Mouse (Mus musculus) lung, postnatal 25 days (tissue): ENCODE results near the gene Zfp609.
"Not testable (repeated sequence)": the region's sequence is repeated elsewhere in the genome, so short reads cannot be mapped to it uniquely, and the experiment has no call there.

Source experiments
- DNase-seq: peaks from one replicate; pipeline ENCODE4 v3.0.0; 2022; ENCODE audit warnings: low spot score

Gene Zfp609

DNA sequence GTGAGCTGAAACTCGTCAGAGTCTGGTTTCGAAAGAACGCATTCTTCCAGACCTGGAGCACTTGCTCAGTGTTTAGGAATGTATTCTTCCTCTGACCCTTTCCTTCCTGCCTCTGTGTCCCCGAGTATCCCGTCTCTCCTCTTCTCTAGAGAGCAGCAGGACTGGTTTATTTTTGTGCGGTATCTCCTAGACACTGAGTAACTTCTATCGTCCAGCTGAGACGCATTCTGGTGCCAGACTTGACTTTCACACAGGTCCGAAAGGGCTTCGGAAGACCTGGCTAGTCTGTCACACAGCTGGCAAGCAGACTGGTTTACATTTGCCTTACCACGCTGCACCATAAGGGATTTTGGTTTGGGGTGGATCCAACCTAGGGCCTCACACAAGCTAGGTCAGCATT, 154.4 kb downstream of the Zfp609 start:
- DNase-seq = no peak

DNA sequence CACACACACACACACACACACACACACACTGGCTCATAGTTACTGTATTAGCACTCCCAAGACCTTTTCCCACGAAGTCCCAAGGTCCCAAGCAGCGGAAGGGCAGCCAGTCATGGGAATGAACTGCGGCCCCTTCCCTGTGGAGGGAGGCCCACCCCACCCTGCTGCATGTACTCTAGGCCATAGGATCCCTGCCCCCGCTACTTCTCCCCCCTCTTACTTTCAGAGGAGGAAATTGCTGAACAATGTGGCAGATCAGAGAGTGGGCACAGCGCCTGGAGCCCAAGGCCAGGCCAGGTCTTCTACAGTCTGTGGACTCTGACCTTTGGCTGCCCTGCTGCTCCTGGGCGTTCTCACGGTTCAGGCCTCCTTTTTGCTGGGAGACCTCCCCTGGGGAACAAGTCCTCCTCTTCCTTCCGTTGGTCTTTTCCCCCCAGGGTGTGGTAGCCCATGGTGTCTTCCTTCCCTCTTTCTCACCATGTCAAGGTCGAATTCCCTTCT, 155.9 kb downstream of the Zfp609 start:
- peak; percentile 82 for DNase-seq

DNA sequence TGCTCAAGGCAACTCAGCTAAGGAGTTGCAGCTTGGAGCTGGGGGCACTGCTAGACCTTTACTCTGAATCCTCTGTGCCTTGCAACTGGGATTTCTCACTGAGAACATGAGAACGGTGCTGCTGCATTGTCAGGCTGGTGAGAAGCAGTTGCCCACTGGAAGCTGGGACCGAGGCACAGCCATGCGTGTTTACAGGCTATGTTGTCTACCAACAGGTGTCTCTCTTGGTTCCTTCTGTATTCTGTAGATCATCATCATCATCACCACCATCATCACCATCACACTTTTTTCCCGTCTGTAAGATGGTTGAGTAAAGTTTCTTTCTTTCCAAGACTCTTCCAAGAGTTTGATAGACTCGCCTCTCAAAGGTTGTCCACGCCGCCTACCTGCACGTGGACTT, 159.7 kb downstream of the Zfp609 start, which contains the start of gene Oaz2:
Oaz2 (plus strand) TSS at position 301 of the 400 bp plus-strand sequence.
- no peak for DNase-seq

DNA sequence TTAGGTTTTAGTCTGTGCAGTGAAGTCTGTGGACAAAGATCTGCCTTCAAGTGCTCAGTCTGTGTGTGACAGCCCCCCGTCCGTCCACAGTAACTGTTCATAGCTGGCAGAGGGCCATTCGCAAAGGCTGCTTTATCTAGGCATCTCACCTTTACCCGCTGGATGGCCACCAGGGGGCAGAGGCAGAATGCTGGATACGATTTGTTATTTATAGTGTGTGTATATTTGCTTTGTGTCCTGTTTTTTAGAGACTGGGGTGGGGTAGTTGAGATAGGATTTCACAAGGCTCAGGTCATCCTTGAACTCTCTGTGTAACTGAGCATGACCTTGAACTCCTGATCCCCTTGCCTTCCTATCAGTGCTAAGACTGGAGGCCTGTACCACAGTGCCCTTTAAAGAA, 161.3 kb downstream of the Zfp609 start:
- peak; percentile 80 for DNase-seq

DNA sequence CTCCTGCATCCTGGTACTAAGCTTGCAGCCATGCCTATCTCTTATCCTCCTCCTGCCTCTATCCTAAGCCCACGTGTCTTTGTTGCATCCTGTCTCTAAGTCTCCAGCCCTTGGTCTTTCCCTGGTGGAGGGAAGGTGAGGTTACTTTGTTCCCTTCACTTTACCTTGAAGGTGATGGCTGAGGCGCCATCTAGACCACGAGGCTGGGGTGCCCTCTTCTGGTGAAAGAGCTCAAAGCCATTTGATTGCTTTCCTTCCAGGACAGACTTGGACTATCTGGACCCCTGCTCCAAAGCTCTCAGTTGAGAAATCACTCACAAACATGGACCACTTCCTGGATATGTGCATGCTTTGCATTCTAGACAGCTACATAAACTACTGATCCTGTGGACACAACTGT, 163.2 kb downstream of the Zfp609 start:
- peak; percentile 62 for DNase-seq

DNA sequence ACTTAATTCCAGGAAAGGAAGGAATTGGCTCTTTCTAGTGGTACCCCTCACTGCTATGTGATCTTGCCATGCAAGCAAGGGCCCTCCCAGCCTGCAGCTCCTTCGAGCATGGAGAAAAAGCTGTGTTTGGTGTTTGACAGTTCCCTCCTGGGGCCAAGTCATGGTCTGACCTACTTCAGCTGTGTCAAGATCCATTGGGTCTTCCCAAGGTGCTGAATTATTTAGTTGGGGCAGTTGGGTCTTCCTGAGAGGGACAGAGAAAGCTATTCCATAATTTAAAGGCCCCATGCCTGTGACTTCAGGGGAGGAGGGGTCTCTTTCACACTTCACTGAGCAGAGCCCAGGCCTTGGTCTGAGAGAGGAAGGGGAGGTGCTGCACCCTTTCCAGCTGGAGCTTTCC, 165.9 kb downstream of the Zfp609 start:
- no peak for DNase-seq

DNA sequence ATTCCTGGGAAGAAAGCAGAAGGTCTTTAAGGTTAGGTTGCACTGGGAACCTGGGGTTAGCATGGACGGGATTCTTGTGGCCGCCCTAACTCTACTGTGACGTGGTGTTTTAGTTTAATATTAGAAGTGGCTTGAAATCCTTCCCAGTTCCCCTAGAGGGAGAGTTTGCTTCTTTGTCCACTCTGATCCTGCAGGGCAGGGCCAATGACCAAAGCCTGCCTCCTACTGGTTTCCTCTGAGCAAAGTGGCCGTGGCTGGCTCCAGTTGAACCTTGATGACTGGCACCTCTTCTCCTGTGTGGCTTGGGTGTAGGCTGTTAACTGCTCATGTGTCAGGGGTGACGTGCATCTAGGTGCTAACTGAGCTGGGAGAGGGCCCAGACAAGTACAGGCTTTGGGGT, 166.3 kb downstream of the Zfp609 start:
- DNase-seq = no peak

DNA sequence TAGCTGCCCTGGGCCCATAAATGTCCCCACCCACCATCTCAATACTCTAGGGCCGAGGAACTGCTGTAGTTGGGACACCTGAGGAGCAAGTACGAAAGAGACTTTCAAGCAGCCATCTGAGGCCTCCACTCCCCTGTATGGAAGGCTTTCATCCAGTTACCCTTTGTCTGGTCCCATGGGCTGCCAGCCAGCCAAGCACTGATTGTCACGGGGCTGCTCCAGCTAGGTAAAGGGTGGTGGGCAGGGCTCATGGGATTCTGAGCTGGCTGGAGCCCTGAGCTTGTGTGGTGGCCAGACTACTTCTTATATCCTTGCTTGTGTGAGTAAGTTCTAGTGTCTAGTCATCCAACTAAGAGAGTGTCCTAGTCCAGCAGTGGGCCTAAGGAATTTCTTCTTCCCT, 170.1 kb downstream of the Zfp609 start:
- DNase-seq = no peak

DNA sequence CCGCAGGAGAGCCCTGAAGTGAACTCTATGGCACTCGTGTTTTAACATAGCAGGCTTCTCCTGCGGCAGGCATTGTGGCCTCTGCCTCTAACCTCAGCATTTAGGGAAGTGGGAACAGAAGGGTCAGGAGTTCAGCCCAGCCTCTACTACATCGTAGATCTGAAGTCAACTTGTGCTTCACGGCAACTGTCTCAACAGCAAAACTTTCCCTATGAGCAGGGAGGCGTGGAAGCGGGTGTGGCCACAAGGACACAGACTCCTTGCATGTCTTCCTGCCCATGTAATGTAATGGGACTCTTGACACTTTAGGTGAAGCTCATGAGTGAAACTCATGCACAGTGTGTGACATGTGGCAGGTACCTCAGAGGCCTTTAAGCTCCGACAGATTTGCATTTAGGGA, 171.8 kb downstream of the Zfp609 start:
- no peak for DNase-seq

DNA sequence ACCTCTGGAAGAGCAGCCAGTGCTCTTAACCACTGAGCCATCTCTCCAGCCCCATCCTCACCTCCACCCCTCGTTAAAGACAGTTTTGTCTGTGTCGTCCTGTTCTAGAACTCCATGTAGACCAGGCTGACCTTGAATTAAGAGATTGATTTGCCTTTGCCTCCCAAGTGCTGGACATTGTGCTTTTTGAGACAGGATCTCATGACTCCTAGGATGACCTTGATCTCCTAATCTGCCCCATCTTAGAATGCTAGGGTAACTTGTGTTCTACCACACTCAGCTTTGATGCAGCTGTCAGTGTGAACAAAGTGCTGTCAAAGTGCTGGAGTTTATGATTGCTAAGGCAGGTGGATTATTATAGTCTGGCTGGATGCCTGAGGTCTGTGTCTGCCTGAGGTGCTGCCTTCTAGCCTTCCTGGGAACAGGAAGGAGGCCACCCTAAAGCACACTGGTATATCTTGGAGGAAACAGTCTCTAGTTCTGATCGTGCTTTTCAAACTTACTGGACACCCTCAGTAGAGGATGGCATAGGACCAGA, 172.6 kb downstream of the Zfp609 start:
- DNase-seq = no peak

DNA sequence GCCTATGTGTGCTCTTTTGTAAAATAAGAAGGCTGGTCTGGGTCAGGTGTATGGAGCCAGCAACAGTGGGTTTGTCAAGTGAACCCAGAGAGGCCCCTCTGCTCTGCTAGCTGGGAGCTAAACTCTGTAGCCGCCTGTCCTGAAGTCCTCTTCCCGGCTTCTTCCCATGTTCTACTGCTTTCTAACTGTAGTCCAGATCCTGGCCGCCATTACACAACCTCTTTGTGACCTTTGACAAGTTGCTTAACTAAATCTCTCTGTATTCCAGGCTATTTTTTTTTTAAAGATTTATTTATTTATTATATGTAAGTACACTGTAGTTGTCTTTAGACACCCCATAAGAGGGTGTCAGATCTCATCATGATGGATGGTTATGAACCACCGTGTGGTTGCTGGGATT, 173.6 kb downstream of the Zfp609 start:
- no peak for DNase-seq

DNA sequence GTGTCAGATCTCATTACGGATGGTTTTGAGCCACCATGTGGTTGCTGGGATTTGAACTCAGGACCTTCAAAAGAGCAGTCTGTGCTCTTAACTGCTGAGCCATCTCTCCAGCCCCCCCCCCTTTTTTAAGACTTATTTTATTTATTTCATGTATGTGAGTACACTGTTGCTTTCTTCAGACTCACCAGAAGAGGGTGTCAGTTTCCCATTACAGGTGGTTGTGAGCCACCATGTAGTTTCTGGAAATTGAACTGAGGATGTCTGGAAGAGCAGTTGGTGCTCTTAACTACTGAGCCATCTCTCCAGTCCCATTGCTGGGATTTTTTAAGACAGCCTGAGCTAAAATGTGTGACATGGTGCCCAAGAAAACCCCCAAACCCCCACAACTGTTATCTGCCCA, 175.4 kb downstream of the Zfp609 start:
- DNase-seq = not testable (repeated sequence)

DNA sequence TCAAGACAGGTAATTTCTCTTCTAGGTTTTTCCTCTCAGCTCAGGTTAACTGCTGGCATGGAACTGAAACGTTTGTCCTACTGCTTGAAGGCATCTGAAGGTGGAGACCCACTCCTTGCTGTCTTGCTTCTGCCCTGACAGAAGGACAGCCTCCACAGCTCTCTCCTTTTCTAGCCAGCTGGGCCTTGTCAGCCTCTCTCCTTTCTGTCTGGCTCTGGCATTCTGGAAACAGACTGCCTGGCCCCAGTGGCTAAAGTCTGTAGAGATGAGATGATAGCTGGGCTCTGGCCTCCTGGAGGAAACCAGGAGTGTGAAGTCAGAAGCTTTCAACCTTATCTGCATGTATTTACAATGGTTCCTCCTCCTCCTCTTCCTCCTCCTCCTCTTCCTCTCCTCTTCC, 177.4 kb downstream of the Zfp609 start:
- peak; percentile 38 for DNase-seq

DNA sequence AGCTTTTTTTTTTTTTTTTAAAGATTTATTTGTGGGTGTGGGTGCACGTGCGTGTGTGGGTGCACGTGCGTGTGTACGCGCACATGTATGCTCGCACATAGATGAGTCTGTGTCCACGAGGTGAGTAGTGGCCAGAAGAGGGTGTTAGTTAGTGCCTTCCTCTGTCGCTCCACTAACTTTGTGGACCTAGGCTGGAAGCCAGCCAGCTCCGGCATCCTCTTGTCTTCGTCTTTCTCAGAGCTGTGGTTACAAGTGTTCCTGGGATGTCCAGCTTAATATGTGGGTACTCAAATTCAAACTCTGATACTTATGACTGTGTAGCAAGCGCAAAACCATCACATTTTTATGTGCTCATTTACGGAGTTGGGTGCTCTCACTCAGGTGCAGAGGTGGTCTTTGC, 178.6 kb downstream of the Zfp609 start:
- DNase-seq = no peak

DNA sequence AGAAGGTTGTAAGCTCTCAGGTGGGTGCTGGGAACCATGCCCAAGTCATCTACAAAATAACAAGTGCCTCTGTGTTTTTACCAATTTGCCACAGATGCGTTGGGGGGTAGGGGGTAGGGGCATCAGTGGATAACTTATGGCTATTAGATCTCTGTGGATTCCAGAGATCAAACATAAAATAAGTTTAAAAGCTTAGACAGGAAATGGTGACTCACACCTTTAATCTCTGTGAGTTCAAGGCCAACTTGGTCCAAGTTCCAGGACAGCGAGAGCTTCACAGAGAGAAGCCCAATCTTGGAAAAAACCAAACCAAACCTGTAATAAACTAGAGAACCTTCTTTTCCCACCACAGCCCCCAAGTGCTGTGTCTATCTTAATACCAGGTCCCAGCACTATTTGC, 180.6 kb downstream of the Zfp609 start:
- no peak for DNase-seq

DNA sequence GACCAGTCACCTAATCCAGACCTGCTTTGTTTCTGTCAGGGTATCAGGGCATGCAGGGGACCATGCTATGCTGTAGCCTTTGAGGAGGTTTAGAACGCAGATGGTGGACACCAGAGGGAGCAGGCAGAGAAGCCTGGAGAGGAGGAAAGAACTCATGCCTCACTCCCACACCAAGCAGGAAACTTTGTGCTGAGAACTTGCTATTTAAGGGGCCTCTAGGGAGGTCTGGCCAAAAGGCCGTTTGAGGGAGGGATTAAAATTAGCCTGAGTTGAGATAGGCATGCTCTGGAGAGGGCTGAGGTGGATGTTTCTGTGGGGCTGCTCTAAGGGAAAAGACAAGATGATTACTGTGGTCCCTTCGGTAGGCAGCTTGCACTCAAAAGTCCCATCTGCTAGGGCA, 181.4 kb downstream of the Zfp609 start:
- DNase-seq = no peak

DNA sequence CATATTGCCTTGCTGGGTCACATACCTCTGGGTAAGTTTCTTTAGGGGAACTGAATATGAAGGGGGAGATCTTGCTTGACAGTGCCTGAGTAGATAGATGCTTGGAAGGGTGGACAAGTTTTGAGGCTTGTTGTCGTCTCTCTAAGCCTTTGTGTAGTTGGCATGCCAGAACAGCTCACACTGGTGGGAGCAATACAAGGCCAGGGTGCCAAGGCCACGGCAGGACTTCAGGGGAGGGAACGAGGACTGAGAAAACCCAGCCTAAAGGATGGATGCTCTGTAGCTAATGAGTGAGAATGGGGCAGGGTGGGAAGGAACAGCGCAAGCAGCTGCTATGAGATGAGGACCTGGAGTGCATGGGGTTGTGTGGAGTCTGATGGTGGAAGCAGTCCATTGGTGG, 182.4 kb downstream of the Zfp609 start:
- no peak for DNase-seq

DNA sequence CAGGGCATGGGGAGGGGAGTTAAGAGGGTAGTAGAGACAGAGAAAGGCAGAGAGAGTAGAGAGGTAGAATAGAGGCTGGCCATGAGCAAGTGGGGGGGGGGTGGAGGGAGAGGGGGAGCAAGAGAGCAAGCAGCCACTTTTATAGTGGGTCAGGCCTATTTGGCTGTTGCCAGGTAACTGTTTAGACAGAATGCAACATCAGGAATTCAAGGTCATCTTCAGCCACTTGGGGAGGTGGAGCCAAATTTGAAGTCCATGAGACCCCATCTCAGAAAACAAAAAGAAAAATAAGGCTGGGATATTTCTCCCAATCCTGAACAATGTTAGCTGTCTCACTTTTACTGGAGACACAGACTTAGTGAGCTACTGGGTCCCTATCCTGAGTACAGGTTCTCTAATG, 184.8 kb downstream of the Zfp609 start:
- no peak for DNase-seq
